Mouse (Mus musculus): ENCODE measurements at regions not wholly inside any gene's neighbourhood (a gene's known extent, or its start where the extent isn't known, plus 50 kb on each side); places are given as distances from the start of the nearest gene placed in this dataset.

GRCm38 (mm10) chr8:92121296-92121695 lies 236.1 kb upstream of the Irx5 start:
- TF ChIP-seq CTCF (IDR thresholded peaks at IDR 0.05; ENCODE audit: extremely low read depth, insufficient read depth, low read length) (peak; percentile 34; the same call in 1 of the 2 replicates), POLR2A (IDR thresholded peaks at IDR 0.05; ENCODE audit: extremely low read depth, insufficient read depth, low read length) (no peak)
